Mouse (Mus musculus) cerebellum, adult 2 months (tissue): ENCODE measurements at regions not wholly inside any gene's neighbourhood (a gene's known extent, or its start where the extent isn't known, plus 50 kb on each side); places are given as distances from the start of the nearest gene placed in this dataset.

Experiments used
- CTCF ChIP-seq: fragments of 200-500 bp; IDR thresholded peaks from 2 replicates; pipeline ENCODE4 v1.5.1; 2011; ENCODE audit warnings: low read depth, mild to moderate bottlenecking, control low read depth, low read length, moderate library complexity, borderline replicate concordance; ENCODE audit not compliant: insufficient read depth
- POLR2A ChIP-seq: fragments of 200-500 bp; IDR thresholded peaks from 2 replicates; pipeline ENCODE4 v1.6.1; 2011; ENCODE audit warnings: low read length, control low read depth, borderline replicate concordance; ENCODE audit not compliant: insufficient read depth

- no peak for TF ChIP-seq CTCF
- TF ChIP-seq POLR2A, result no peak
These were observed 121.5 kb downstream of the Gm379 start for GRCm38 (mm10) chrX:108543149-108543548.
